Mouse (Mus musculus): ENCODE results near the gene Cul5. TPM values are rescaled to one million over a fixed set of nuclear protein-coding genes. Genes with fewer than 3 reads are reported as not detected.

The Cul5 gene
- polyA plus RNA-seq (2017; shearing (Covaris generic)): 31.4 TPM

GRCm38 (mm10) chr9:53669680-53670219, at the start of gene Cul5:
Cul5 (minus strand) TSS chr9:53670014.

DNA sequence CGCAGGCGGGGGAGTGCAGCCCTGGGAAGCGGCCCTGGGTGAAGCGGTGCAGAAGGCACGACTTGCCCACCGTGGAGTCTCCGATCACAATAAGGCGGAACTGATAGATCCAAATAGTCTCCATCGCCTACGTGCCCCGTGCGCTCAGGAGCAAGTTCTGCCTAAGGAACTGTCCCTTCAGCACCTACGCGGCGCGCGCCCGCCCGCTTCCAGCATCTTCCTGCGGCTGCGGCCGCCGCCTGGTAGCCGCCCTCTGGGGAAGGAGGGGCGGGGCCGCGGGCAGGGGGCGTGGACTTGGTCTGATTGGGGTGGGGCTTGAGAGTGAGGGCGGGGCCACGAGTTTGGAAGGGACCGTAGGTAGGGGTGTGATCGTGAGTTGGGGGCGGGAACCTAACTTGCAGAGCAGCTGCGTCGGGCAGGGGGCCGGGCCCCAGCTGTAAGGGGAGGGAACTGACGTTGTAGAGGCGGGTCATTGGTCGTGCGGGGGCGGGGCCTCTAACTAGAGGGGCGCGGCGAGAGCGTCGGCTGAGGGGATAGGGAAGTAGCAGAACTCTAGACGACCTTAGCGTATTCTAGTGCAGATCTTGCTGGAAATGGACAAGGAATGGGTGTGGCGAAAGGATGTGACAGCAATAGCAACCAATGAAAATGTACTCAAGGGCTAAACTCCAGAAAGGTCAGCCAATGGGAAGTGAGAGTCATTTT, 36.3 kb upstream of the Cul5 start, which contains the start of gene Rab39:
Rab39 (minus strand) TSS at position 241 of the 705 bp plus-strand sequence.

GRCm38 (mm10) chr9:53609968-53610781, 59.6 kb downstream of the Cul5 start, which contains the start of gene Acat1:
Acat1 (minus strand) TSS chr9:53610382.

Other genes with a start within 250 kb of the Cul5 start
- gene Atm, start 133.3 kb downstream of the Cul5 start, polyA plus RNA-seq (2017; shearing (Covaris generic)): 27.1 TPM
- 19.7 TPM for gene Npat, start 133.0 kb downstream of the Cul5 start, polyA plus RNA-seq (2017; shearing (Covaris generic))
- 70.8 TPM for gene Acat1, start 59.6 kb downstream of the Cul5 start, polyA plus RNA-seq (2017; shearing (Covaris generic))
- not detected for gene Rab39, start 36.2 kb upstream of the Cul5 start, polyA plus RNA-seq (2017; shearing (Covaris generic))
- 10.1 TPM for gene Slc35f2, start 101.5 kb upstream of the Cul5 start, polyA plus RNA-seq (2017; shearing (Covaris generic))
- not detected for gene Sln, start 180.2 kb upstream of the Cul5 start, polyA plus RNA-seq (2017; shearing (Covaris generic))

Measured in naive thymus-derived CD4-positive, alpha-beta T cell, adult 5 months (primary cell).